Mouse (Mus musculus) bone marrow, adult 2 months (tissue): ENCODE data around the gene Ank2.

Source experiments
- CTCF ChIP-seq: fragments of 200-500 bp; IDR thresholded peaks from 2 replicates; pipeline ENCODE4 v1.5.1; 2011; ENCODE audit warnings: low read length, control low read depth; ENCODE audit not compliant: control insufficient read depth, insufficient read depth
- POLR2A ChIP-seq: fragments of 200-500 bp; IDR thresholded peaks from 2 replicates; pipeline ENCODE4 v1.6.1; 2011; ENCODE audit warnings: low read depth, mild to moderate bottlenecking, control low read depth, low read length, borderline replicate concordance; ENCODE audit not compliant: control insufficient read depth

- TF ChIP-seq CTCF (no peak), POLR2A (no peak)
These were observed 26.2 kb upstream of the Ank2 start for GRCm38 (mm10) chr3:127525188-127525819.
